Mouse (Mus musculus): ENCODE results near the gene Slc9a8.

Gene Slc9a8

GRCm38 (mm10) chr2:167483081-167483826, 61.7 kb downstream of the Slc9a8 start:
- DNase-seq (ENCODE audit: low read depth, low spot score), result no peak

- DNase-seq (ENCODE audit: low read depth, low spot score), result no peak
These were observed 62.4 kb downstream of the Slc9a8 start for GRCm38 (mm10) chr2:167483827-167484410.

DNA sequence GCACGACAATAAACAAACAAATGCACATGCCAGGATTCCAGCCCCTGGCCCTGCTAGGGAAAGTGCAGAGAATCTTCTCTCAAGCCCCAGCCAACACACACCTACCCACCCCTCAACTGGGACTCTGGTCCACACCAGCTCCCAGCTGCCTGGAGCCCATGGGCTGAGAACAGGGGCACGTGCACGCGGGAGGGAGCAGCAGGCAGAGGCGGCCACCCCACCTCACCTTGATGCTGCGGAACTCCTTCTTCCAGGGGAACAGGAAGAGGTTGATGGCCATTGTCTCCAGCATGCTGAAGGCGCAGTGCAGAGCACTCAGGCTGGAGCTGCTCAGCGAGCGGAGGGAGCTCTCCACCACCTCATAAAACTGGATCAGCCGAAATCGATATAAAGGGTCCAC, 63.4 kb downstream of the Slc9a8 start:
- DNase-seq (ENCODE audit: low read depth, low spot score), result no peak

- DNase-seq (ENCODE audit: low read depth, low spot score), result no peak
These were observed 64.2 kb downstream of the Slc9a8 start for GRCm38 (mm10) chr2:167485501-167486377.

DNA sequence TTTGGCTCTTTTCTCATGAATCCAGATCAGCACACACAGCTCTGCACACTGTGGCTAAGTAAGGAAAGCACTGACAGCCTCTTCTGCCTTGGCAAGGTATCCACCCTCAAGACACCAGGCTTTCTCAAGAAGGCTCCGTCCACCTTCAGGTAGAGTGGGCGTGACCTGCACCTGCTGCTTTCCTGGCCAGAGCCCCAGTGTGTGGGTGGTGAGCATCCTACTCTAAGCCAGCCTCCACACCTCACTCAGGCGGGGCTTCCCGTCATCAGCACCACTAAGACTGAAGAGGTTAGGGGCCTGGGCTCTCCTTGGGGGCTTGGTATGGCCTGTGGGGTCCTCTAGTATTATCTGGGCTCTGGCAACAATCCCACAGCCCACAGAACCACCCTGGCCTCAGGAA, 65.1 kb downstream of the Slc9a8 start:
- no peak for DNase-seq (ENCODE audit: low read depth, low spot score)

GRCm38 (mm10) chr2:167487551-167487950, 66.0 kb downstream of the Slc9a8 start:
- DNase-seq (ENCODE audit: low read depth, low spot score), result no peak

DNA sequence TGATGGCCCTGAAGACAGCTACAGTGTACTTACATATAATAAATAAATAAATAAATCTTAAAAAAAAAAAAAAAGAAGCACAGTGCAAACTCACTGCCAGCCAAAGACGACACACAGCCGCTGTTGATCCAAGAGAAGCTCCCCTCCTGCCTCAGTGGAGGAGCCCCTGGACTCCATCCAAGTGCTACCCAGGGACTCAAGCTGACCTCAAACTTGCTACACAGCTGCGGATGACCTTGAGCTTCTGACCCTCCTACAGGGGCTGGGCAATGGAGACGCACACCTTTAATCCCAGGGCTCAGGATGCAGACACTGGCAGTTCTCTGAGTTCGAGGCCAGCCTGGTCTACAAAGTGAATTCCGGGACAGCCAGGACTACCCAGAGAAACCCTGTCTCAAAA, 66.5 kb downstream of the Slc9a8 start:
- no peak for DNase-seq (ENCODE audit: low read depth, low spot score)

- DNase-seq (ENCODE audit: low read depth, low spot score), result no peak
These were observed 69.5 kb downstream of the Slc9a8 start for GRCm38 (mm10) chr2:167490813-167491525.

GRCm38 (mm10) chr2:167491757-167492708, 70.5 kb downstream of the Slc9a8 start, which contains the start of gene Rnf114:
Gene Rnf114 (plus strand): TSS chr2:167492645.
- DNase-seq (ENCODE audit: low read depth, low spot score), result peak; percentile 65

GRCm38 (mm10) chr2:167492713-167493636, 71.5 kb downstream of the Slc9a8 start, which contains the start of gene Spata2:
Gene Spata2 (minus strand): TSS chr2:167492887.
- peak; percentile 96 for DNase-seq (ENCODE audit: low read depth, low spot score)

DNA sequence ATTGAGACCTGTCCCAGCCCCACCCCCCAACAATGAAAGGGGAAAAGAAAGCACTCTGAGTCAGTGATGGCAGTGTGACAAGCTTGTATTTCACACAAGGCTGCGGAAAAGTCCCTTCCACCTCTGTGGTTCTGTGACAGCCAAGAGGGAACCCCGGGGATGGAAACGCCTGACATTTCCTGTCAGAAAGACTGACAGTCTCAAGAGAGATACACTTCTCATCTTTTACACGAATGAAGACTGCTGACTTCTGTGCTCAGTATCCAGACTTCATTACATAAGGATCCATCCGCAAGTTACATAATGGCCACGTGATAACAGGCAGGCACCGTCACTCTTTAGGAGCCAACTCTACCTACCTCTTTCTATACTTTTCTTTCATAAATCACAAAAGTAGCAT, 74.9 kb downstream of the Slc9a8 start:
- DNase-seq (ENCODE audit: low read depth, low spot score), result peak; percentile 68

DNA sequence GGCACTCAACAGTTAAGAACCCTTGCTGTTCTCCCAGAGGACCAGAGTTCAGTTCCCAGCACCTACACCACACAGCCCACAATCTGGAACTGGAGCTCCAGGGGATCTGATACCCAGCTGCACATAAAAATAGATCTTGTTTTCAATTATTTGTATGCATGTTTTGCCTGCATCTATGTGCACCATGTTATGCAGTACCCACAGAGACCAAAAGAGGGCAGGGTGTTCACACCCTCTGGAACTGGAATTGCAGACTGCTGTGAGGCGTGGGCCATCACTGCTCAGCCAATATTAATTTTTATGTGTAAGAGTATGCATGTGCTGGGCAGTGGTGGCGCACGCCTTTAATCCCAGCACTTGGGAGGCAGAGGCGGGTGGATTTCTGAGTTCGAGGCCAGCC, 75.8 kb downstream of the Slc9a8 start:
- peak; percentile 86 for DNase-seq (ENCODE audit: low read depth, low spot score)

DNA sequence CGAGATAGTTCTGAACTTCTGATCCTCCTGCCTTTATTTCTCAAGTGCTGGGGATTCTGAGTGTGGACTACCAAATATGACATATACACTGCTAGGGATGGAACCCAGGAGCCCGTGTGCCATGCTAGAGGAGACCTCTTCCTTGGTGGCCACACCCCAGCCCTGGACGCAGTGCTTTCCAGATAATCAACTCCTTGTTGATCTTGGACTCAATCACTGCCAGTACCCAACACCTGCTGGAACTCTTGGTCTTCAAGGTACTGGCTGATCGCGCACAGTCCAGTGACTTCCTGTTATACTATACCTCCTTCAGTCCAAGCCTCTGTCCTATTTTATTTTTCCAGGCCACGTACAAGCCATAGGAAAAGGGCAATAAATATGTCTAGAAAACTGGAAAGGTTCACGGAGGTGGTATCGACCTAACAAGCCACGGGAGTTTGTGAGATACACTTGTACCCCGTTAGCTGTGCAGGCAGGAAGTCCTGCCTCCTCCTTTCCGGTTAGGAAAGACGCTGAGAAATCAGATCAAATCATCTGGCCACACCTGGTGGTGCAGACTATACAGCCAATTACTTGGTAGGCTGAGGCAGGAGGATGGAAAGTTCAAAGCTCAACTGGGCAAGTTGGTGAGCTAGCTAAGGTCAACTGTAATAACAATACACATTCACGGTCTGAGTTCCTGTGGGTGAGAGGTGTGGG, 81.2 kb downstream of the Slc9a8 start:
- DNase-seq (ENCODE audit: low read depth, low spot score), result no peak

GRCm38 (mm10) chr2:167503253-167503895, 81.9 kb downstream of the Slc9a8 start:
- DNase-seq (ENCODE audit: low read depth, low spot score), result peak; percentile 95

- peak; percentile 64 for DNase-seq (ENCODE audit: low read depth, low spot score)
These were observed 82.4 kb downstream of the Slc9a8 start for GRCm38 (mm10) chr2:167503896-167504349.

GRCm38 (mm10) chr2:167505127-167505526, 83.6 kb downstream of the Slc9a8 start:
- DNase-seq (ENCODE audit: low read depth, low spot score), result peak; percentile 83

GRCm38 (mm10) chr2:167506546-167507260, 85.2 kb downstream of the Slc9a8 start:
- no peak for DNase-seq (ENCODE audit: low read depth, low spot score)
